Mouse (Mus musculus) heart, postnatal 0 days (tissue): ENCODE results near the gene Mcur1.

Source experiments
- CTCF ChIP-seq: IDR thresholded peaks from 2 replicates; pipeline ENCODE4 v1.5.1; 2016; ENCODE audit warnings: antibody characterized with exemption, control low read depth, low read depth
- EP300 ChIP-seq: IDR thresholded peaks from 2 replicates; pipeline ENCODE4 v1.6.1; 2016; ENCODE audit warnings: antibody characterized with exemption, low read depth

GRCm38 (mm10) chr13:43586966-43587365 is 27.0 kb upstream of the Mcur1 start:
- TF ChIP-seq CTCF (no peak), EP300 (no peak)
